Mouse (Mus musculus) MEL (cell line): ENCODE data around the gene Hoxd10. TPM values are rescaled to one million over a fixed set of nuclear protein-coding genes. Genes with fewer than 3 reads are reported as not detected.

Experiments
- DNase-seq: peaks from one replicate; pipeline ENCODE4 v3.0.0; 2011; ENCODE audit warnings: low read depth, low spot score
- H3K27ac ChIP-seq: 2 replicates; pipeline ENCODE4 v1.5.1; 2012; ENCODE audit warnings: low read depth, mild to moderate bottlenecking, control low read depth, low read length, moderate library complexity; ENCODE audit not compliant: control insufficient read depth
- H3K27me3 ChIP-seq, 2 experiments: fragments of 150-350 bp in 1 of 2; sonication (generic) in 1 of 2; 2 replicates each; pipeline ENCODE4 v1.6.1; 2012; ENCODE audit warnings: low read length in 2 of 2, mild to moderate bottlenecking in 2 of 2, improper control_type of control experiment in 1 of 2, moderate library complexity in 1 of 2; ENCODE audit not compliant: insufficient read depth in 2 of 2, control insufficient read depth in 1 of 2
- H3K36me3 ChIP-seq, 2 experiments: 2 replicates each; pipeline ENCODE4 v1.6.1; 2012 to 2014; ENCODE audit warnings: low read length in 2 of 2, improper control_type of control experiment in 1 of 2, inconsistent platforms in 1 of 2, mild to moderate bottlenecking in 1 of 2; ENCODE audit not compliant: insufficient read depth in 2 of 2, control insufficient read depth in 1 of 2
- H3K4me1 ChIP-seq, 2 experiments: fragments of 150-350 bp in 1 of 2; sonication (generic) in 1 of 2; 2 replicates each; pipeline ENCODE4 v1.6.1; 2012; ENCODE audit warnings: low read length in 2 of 2, improper control_type of control experiment in 1 of 2, mild to moderate bottlenecking in 1 of 2; ENCODE audit not compliant: insufficient read depth in 2 of 2, control insufficient read depth in 1 of 2
- H3K4me3 ChIP-seq, 2 experiments: fragments of 150-350 bp in 1 of 2; sonication (generic) in 1 of 2; 2 replicates each; pipeline ENCODE4 v1.5.1; 2012; ENCODE audit warnings: low read depth in 2 of 2, low read length in 2 of 2, mild to moderate bottlenecking in 2 of 2, moderate library complexity in 2 of 2, control low read depth in 1 of 2, improper control_type of control experiment in 1 of 2; ENCODE audit not compliant: control insufficient read depth in 1 of 2, insufficient read depth in 1 of 2
- H3K79me2 ChIP-seq: 2 replicates; pipeline ENCODE4 v1.6.1; 2012; ENCODE audit warnings: mild to moderate bottlenecking, low read length, moderate library complexity; ENCODE audit not compliant: control insufficient read depth, poor library complexity, insufficient read depth
- H3K9ac ChIP-seq: 2 replicates; pipeline ENCODE4 v1.6.1; 2012; ENCODE audit warnings: low read depth, mild to moderate bottlenecking, control low read depth, low read length, moderate library complexity; ENCODE audit not compliant: control insufficient read depth, poor library complexity, severe bottlenecking
- H3K9me3 ChIP-seq: fragments of 150-350 bp; sonication (generic); replicated peaks from 2 replicates; pipeline ENCODE4 v1.6.1; 2012; ENCODE audit warnings: mild to moderate bottlenecking, low read length, improper control_type of control experiment, moderate library complexity; ENCODE audit not compliant: insufficient read depth
- BHLHE40 ChIP-seq: IDR thresholded peaks from 2 replicates; pipeline ENCODE4 v1.6.1; 2012; ENCODE audit warnings: low read depth, mild to moderate bottlenecking, inconsistent platforms, low read length, improper control_type of control experiment, borderline replicate concordance
- CTCF ChIP-seq, 3 experiments: IDR thresholded peaks in 2 of 3; conservative IDR thresholded peaks in 1 of 3; 2 replicates each; pipeline ENCODE4 v1.5.1; 2011 to 2012; ENCODE audit warnings: low read length in 3 of 3, low read depth in 2 of 3, mild to moderate bottlenecking in 2 of 3, improper control_type of control experiment in 1 of 3, inconsistent platforms in 1 of 3, mixed read lengths in 1 of 3, moderate library complexity in 1 of 3; ENCODE audit not compliant: control insufficient read depth in 1 of 3, insufficient read depth in 1 of 3, poor library complexity in 1 of 3, severe bottlenecking in 1 of 3
- E2F4 ChIP-seq: IDR thresholded peaks from 2 replicates; pipeline ENCODE4 v1.6.1; 2011; ENCODE audit warnings: low read depth, low read length, improper control_type of control experiment, borderline replicate concordance
- ELF1 ChIP-seq: IDR thresholded peaks from 2 replicates; pipeline ENCODE4 v1.6.1; 2014; ENCODE audit warnings: low read depth, mild to moderate bottlenecking, inconsistent platforms, low read length, improper control_type of control experiment, moderate library complexity
- EP300 ChIP-seq, 2 experiments: IDR thresholded peaks; 2 replicates each; pipeline ENCODE4 v1.6.1; 2011; ENCODE audit warnings: improper control_type of control experiment in 2 of 2, low read length in 2 of 2, low read depth in 1 of 2, mild to moderate bottlenecking in 1 of 2
- GABPA ChIP-seq: IDR thresholded peaks from 2 replicates; pipeline ENCODE4 v1.6.1; 2012; ENCODE audit warnings: low read depth, mild to moderate bottlenecking, inconsistent platforms, low read length, improper control_type of control experiment, moderate library complexity
- GATA1 ChIP-seq: IDR thresholded peaks from 2 replicates; pipeline ENCODE4 v1.6.1; 2011; ENCODE audit warnings: low read depth, low read length, improper control_type of control experiment
- HCFC1 ChIP-seq: IDR thresholded peaks from 2 replicates; pipeline ENCODE4 v1.6.1; 2012; ENCODE audit warnings: low read depth, mild to moderate bottlenecking, inconsistent platforms, low read length, improper control_type of control experiment, moderate library complexity
- JUND ChIP-seq: IDR thresholded peaks from 2 replicates; pipeline ENCODE4 v1.6.1; 2011; ENCODE audit warnings: low read depth, mild to moderate bottlenecking, improper control_type of control experiment, low read length
- KAT2A ChIP-seq: conservative IDR thresholded peaks from 2 replicates; pipeline ENCODE4 v1.6.1; 2012; ENCODE audit warnings: low read depth, low read length, improper control_type of control experiment, inconsistent platforms
- MAZ ChIP-seq: IDR thresholded peaks from 2 replicates; pipeline ENCODE4 v1.6.1; 2012; ENCODE audit warnings: low read depth, mild to moderate bottlenecking, inconsistent platforms, low read length, improper control_type of control experiment
- MEF2A ChIP-seq: IDR thresholded peaks from 2 replicates; pipeline ENCODE4 v1.6.1; 2014; ENCODE audit warnings: low read depth, mild to moderate bottlenecking, inconsistent platforms, low read length, improper control_type of control experiment; ENCODE audit not compliant: poor library complexity, insufficient replicate concordance, severe bottlenecking; ENCODE audit errors: extremely low read depth
- MXI1 ChIP-seq: IDR thresholded peaks from 2 replicates; pipeline ENCODE4 v1.6.1; 2011; ENCODE audit warnings: mild to moderate bottlenecking, low read depth, low read length, improper control_type of control experiment
- MYB ChIP-seq: IDR thresholded peaks from 2 replicates; pipeline ENCODE4 v1.6.1; 2011; ENCODE audit warnings: mild to moderate bottlenecking, low read depth, low read length, improper control_type of control experiment
- NELFE ChIP-seq: IDR thresholded peaks from 2 replicates; pipeline ENCODE4 v1.6.1; 2011; ENCODE audit warnings: low read depth, low read length, improper control_type of control experiment
- NRF1 ChIP-seq: IDR thresholded peaks from 2 replicates; pipeline ENCODE4 v1.6.1; 2014; ENCODE audit warnings: low read depth, mild to moderate bottlenecking, inconsistent platforms, low read length, improper control_type of control experiment, moderate library complexity; ENCODE audit not compliant: poor library complexity, insufficient read depth, severe bottlenecking
- POLR2AphosphoS2 ChIP-seq: IDR thresholded peaks from 2 replicates; pipeline ENCODE4 v1.6.1; 2011; ENCODE audit warnings: low read length, improper control_type of control experiment
- RAD21 ChIP-seq: IDR thresholded peaks from 2 replicates; pipeline ENCODE4 v1.6.1; 2011; ENCODE audit warnings: mild to moderate bottlenecking, low read depth, low read length, improper control_type of control experiment
- RCOR1 ChIP-seq: IDR thresholded peaks from 2 replicates; pipeline ENCODE4 v1.6.1; 2012; ENCODE audit warnings: low read depth, mild to moderate bottlenecking, inconsistent platforms, low read length, improper control_type of control experiment
- SIN3A ChIP-seq: IDR thresholded peaks from 2 replicates; pipeline ENCODE4 v1.6.1; 2012; ENCODE audit warnings: low read length, improper control_type of control experiment, inconsistent platforms
- SMC3 ChIP-seq: IDR thresholded peaks from 2 replicates; pipeline ENCODE4 v1.6.1; 2011; ENCODE audit warnings: low read depth, low read length, improper control_type of control experiment
- TAL1 ChIP-seq: IDR thresholded peaks from 2 replicates; pipeline ENCODE4 v1.6.1; 2012; ENCODE audit warnings: mild to moderate bottlenecking, inconsistent platforms, low read length, moderate library complexity, mixed read lengths
- TBP ChIP-seq: IDR thresholded peaks from 2 replicates; pipeline ENCODE4 v1.8.0; 2011; ENCODE audit warnings: low read depth, low read length, improper control_type of control experiment
- ZC3H11A ChIP-seq: IDR thresholded peaks from 2 replicates; pipeline ENCODE4 v1.6.1; 2012; ENCODE audit warnings: low read depth, mild to moderate bottlenecking, inconsistent platforms, low read length, improper control_type of control experiment
- ZKSCAN1 ChIP-seq: IDR thresholded peaks from 2 replicates; pipeline ENCODE4 v1.6.1; 2012; ENCODE audit warnings: low read depth, mild to moderate bottlenecking, inconsistent platforms, low read length, improper control_type of control experiment, moderate library complexity
- ZMIZ1 ChIP-seq: IDR thresholded peaks from 2 replicates; pipeline ENCODE4 v1.6.1; 2012; ENCODE audit warnings: low read depth, mild to moderate bottlenecking, inconsistent platforms, low read length, improper control_type of control experiment, moderate library complexity
- polyA plus RNA-seq, 2 experiments: library from polyadenylated mRNA; stranded (reverse) in 1 of 2; unstranded in 1 of 2; fragments of >175 nt in 1 of 2; fragments of >200 nt in 1 of 2; gene quantifications; 2 replicates each; pipeline versions ENCODE4 v1.2.1 to v1.2.4; 2012; ENCODE audit warnings: low replicate concordance in 2 of 2, low read depth in 1 of 2; ENCODE audit not compliant: insufficient read length in 2 of 2, insufficient read depth in 1 of 2, missing spikeins in 1 of 2
- total RNA-seq: library from RNA; depleted of rRNA; stranded (reverse); fragments of 300-350 nt; gene quantifications from 2 replicates; pipeline ENCODE4 v1.2.3, GENCODE M21; 2012

The Hoxd10 gene
- total and polyA plus RNA-seq, 3 experiments: not detected

- no peak overlapping the region for H3K27ac ChIP-seq
- H3K9ac ChIP-seq: no peak overlapping the region
- no peak for DNase-seq
- H3K79me2 ChIP-seq: no peaks in the 10 kb centered on the region
- H3K27me3 ChIP-seq: no peaks in the 10 kb centered on the region
- H3K9me3 ChIP-seq: no peaks in the 10 kb centered on the region
- no peaks in the 10 kb centered on the region for H3K36me3 ChIP-seq
- no peak for TF ChIP-seq ZKSCAN1
- TF ChIP-seq BHLHE40: no peak
- no peak for TF ChIP-seq EP300 (IDR thresholded peaks at IDR 0.05; ENCODE audit: low read depth in 1 of 2, low read length in 2 of 2)
- TF ChIP-seq TAL1: no peak
- TF ChIP-seq NELFE: no peak
- TF ChIP-seq TBP: no peak
- no peak for TF ChIP-seq MYB
- TF ChIP-seq POLR2AphosphoS2: no peak
- no peak for TF ChIP-seq MXI1
- TF ChIP-seq SMC3: no peak
- no peak for TF ChIP-seq ZMIZ1
- no peak for TF ChIP-seq JUND
- no peak for TF ChIP-seq RAD21
- no peak for TF ChIP-seq GATA1
- TF ChIP-seq ZC3H11A: no peak
- TF ChIP-seq RCOR1: no peak
- no peak for TF ChIP-seq E2F4
- H3K4me1 ChIP-seq: no peaks in the 10 kb centered on the region
- H3K4me3 ChIP-seq: no peak overlapping the region
Observed at GRCm38 (mm10) chr2:74660421-74661375, 31.0 kb upstream of the Hoxd10 start.

GRCm38 (mm10) chr2:74661685-74662084, 30.0 kb upstream of the Hoxd10 start:
- no peaks in the 10 kb centered on the region for H3K79me2 ChIP-seq
- DNase-seq: peak; percentile 52
- H3K9ac ChIP-seq: no peak overlapping the region
- no peak overlapping the region for H3K4me3 ChIP-seq
- TF ChIP-seq NRF1: no peak
- no peak for TF ChIP-seq MAZ
- no peak for TF ChIP-seq NELFE
- no peak for TF ChIP-seq ELF1
- TF ChIP-seq GABPA: no peak
- TF ChIP-seq MEF2A: no peak
- TF ChIP-seq E2F4: no peak
- TF ChIP-seq SMC3: peak; percentile 83
- no peak for TF ChIP-seq ZMIZ1
- peak; percentile 30 to 78 (median 75); a peak in 5 of 6 replicates for TF ChIP-seq CTCF (IDR thresholded peaks at IDR 0.05 in 2 of 3, conservative IDR thresholded peaks at IDR 0.05 in 1 of 3; ENCODE audit: control insufficient read depth in 1 of 3, insufficient read depth in 1 of 3, low read depth in 2 of 3, low read length in 3 of 3, poor library complexity in 1 of 3, severe bottlenecking in 1 of 3)
- TF ChIP-seq BHLHE40: no peak
- TF ChIP-seq RAD21: peak; percentile 91
- TF ChIP-seq SIN3A: no peak
- TF ChIP-seq KAT2A: no peak
- peak; percentile 80 for TF ChIP-seq ZC3H11A
- no peak for TF ChIP-seq HCFC1
- TF ChIP-seq, all 39 proteins: peak for 4
- Histone ChIP-seq H3K36me3 (no peaks in the 10 kb centered on the region), H3K27me3 (no peaks in the 10 kb centered on the region), H3K9me3 (no peaks in the 10 kb centered on the region), H3K4me1 (no peaks in the 10 kb centered on the region), H3K27ac (no peak overlapping the region)
